Mouse (Mus musculus) liver, adult 2 months (tissue): Measurements from ENCODE around the gene Actl6a. TPM values are rescaled to one million over a fixed set of nuclear protein-coding genes. Genes with fewer than 3 reads are reported as not detected.

Experiments used
- DNase-seq: peaks from one replicate; pipeline ENCODE4 v3.0.0-alpha.2; 2011; ENCODE audit warnings: low read depth, low spot score; ENCODE audit errors: extremely low read depth
- H3K27ac ChIP-seq: fragments of 200-500 bp; replicated peaks from 2 replicates; pipeline ENCODE4 v1.5.1; 2012; ENCODE audit warnings: low read depth, mild to moderate bottlenecking, control low read depth, inconsistent platforms, low read length; ENCODE audit not compliant: insufficient read depth
- H3K27me3 ChIP-seq: fragments of 200-500 bp; 2 replicates; pipeline ENCODE4 v1.6.1; 2012; ENCODE audit warnings: mild to moderate bottlenecking, moderate library complexity, low read length, inconsistent platforms; ENCODE audit not compliant: control insufficient read depth, insufficient read depth
- H3K36me3 ChIP-seq: fragments of 200-500 bp; 2 replicates; pipeline ENCODE4 v1.6.1; 2012; ENCODE audit warnings: low read length, inconsistent platforms; ENCODE audit not compliant: control insufficient read depth, insufficient read depth
- H3K4me1 ChIP-seq: fragments of 200-500 bp; 2 replicates; pipeline ENCODE4 v1.6.1; 2011; ENCODE audit warnings: low read length; ENCODE audit not compliant: control insufficient read depth, insufficient read depth
- H3K4me3 ChIP-seq: fragments of 200-500 bp; 2 replicates; pipeline ENCODE4 v1.5.1; 2011; ENCODE audit warnings: low read depth, mild to moderate bottlenecking, control low read depth, low read length, moderate library complexity; ENCODE audit not compliant: insufficient read depth
- H3K79me2 ChIP-seq: fragments of 200-500 bp; 2 replicates; pipeline ENCODE4 v1.6.1; 2012; ENCODE audit warnings: inconsistent platforms, mild to moderate bottlenecking, low read length, moderate library complexity; ENCODE audit not compliant: control insufficient read depth, insufficient read depth
- H3K9ac ChIP-seq: fragments of 200-500 bp; 2 replicates; pipeline ENCODE4 v1.6.1; 2012; ENCODE audit warnings: low read depth, mild to moderate bottlenecking, control low read depth, inconsistent platforms, low read length
- CTCF ChIP-seq: fragments of 200-500 bp; IDR thresholded peaks from 2 replicates; pipeline ENCODE4 v1.5.1; 2011; ENCODE audit warnings: low read depth, low read length, control low read depth
- POLR2A ChIP-seq: fragments of 200-500 bp; IDR thresholded peaks from 2 replicates; pipeline ENCODE4 v1.6.1; 2011; ENCODE audit warnings: low read length, control low read depth; ENCODE audit not compliant: insufficient read depth; ENCODE audit errors: extremely low read depth
- WGBS: fragments of 180-500 bp; shearing (Covaris S2); methylation state at CpG from one replicate; pipeline ENCODE4 v1.1.7; 2018; 5-methylcytosine and 5-hydroxymethylcytosine counted together
- polyA plus RNA-seq: library from polyadenylated mRNA; depleted of rRNA; stranded (reverse); fragments of >200 nt; gene quantifications from 2 replicates; pipeline ENCODE4 v1.2.3, GENCODE M21; 2012
- total RNA-seq: library from RNA; depleted of rRNA; stranded (reverse); fragments of >200 nt; gene quantifications from 2 replicates; pipeline ENCODE4 v1.2.3, GENCODE M21; 2014

The Actl6a gene
- total and polyA plus RNA-seq, 2 experiments: 10.6 to 16.3 TPM

GRCm38 (mm10) chr3:32660831-32661555 is 45.1 kb upstream of the Actl6a start:
- no peak for DNase-seq
- 71% methylated on average over 8 of the region's 8 CpGs for WGBS
- Histone ChIP-seq H3K27ac (no peak overlapping the region), H3K4me1 (peaks cover 2% of the 10 kb centered on the region; the same call in 1 of the 2 replicates), H3K36me3 (no peaks in the 10 kb centered on the region), H3K4me3 (no peak overlapping the region), H3K27me3 (no peaks in the 10 kb centered on the region), H3K9ac (no peak overlapping the region), H3K79me2 (no peaks in the 10 kb centered on the region)
- no peak for TF ChIP-seq POLR2A
- no peak for TF ChIP-seq CTCF

- Histone ChIP-seq H3K4me1 (peaks cover 2% of the 10 kb centered on the region; the same call in 1 of the 2 replicates), H3K36me3 (no peaks in the 10 kb centered on the region), H3K79me2 (no peaks in the 10 kb centered on the region), H3K4me3 (no peak overlapping the region), H3K27ac (no peak overlapping the region), H3K9ac (no peak overlapping the region), H3K27me3 (no peaks in the 10 kb centered on the region)
- TF ChIP-seq CTCF (no peak), POLR2A (no peak)
- 83% methylated on average over 3 of the region's 3 CpGs for WGBS
- no peak for DNase-seq
Measured at GRCm38 (mm10) chr3:32661556-32661930, 44.6 kb upstream of the Actl6a start.

GRCm38 (mm10) chr3:32668256-32668959 is 37.7 kb upstream of the Actl6a start:
- 64% methylated on average over 9 of the region's 9 CpGs for WGBS
- H3K79me2 ChIP-seq: no peaks in the 10 kb centered on the region
- H3K4me3 ChIP-seq: no peak overlapping the region
- peak; percentile 28 for DNase-seq
- TF ChIP-seq CTCF: no peak
- no peak for TF ChIP-seq POLR2A
- no peaks in the 10 kb centered on the region for H3K36me3 ChIP-seq
- no peaks in the 10 kb centered on the region for H3K27me3 ChIP-seq
- H3K27ac ChIP-seq: 0 out of 2 replicates have a peak overlapping the region, but pooled peaks have one; percentile 20
- no peaks in the 10 kb centered on the region for H3K4me1 ChIP-seq
- no peak overlapping the region for H3K9ac ChIP-seq

GRCm38 (mm10) chr3:32669211-32669610 is 36.9 kb upstream of the Actl6a start:
- no peaks in the 10 kb centered on the region for H3K27me3 ChIP-seq
- peak; percentile 41 for DNase-seq
- peak overlapping the region; percentile 32; the same call in 1 of the 2 replicates for H3K27ac ChIP-seq
- no peaks in the 10 kb centered on the region for H3K79me2 ChIP-seq
- no peaks in the 10 kb centered on the region for H3K36me3 ChIP-seq
- H3K4me3 ChIP-seq: peak overlapping the region; percentile 24; the same call in 1 of the 2 replicates
- no peaks in the 10 kb centered on the region for H3K4me1 ChIP-seq
- no peak overlapping the region for H3K9ac ChIP-seq
- TF ChIP-seq CTCF: no peak
- no peak for TF ChIP-seq POLR2A
- WGBS: 63% methylated on average over 6 of the region's 6 CpGs

- 81% methylated on average over 4 of the region's 4 CpGs for WGBS
- TF ChIP-seq POLR2A (no peak), CTCF (no peak)
- no peak for DNase-seq
- H3K79me2 ChIP-seq: no peaks in the 10 kb centered on the region
- no peak overlapping the region for H3K27ac ChIP-seq
- no peak overlapping the region for H3K9ac ChIP-seq
- H3K4me1 ChIP-seq: no peaks in the 10 kb centered on the region
- H3K36me3 ChIP-seq: no peaks in the 10 kb centered on the region
- H3K4me3 ChIP-seq: no peak overlapping the region
- H3K27me3 ChIP-seq: no peaks in the 10 kb centered on the region
Measured at GRCm38 (mm10) chr3:32670196-32670595, 35.9 kb upstream of the Actl6a start.

GRCm38 (mm10) chr3:32673151-32673550 is 32.9 kb upstream of the Actl6a start:
- no peaks in the 10 kb centered on the region for H3K27me3 ChIP-seq
- H3K36me3 ChIP-seq: no peaks in the 10 kb centered on the region
- no peak for TF ChIP-seq POLR2A
- TF ChIP-seq CTCF: no peak
- H3K79me2 ChIP-seq: no peaks in the 10 kb centered on the region
- H3K27ac ChIP-seq: no peak overlapping the region
- H3K4me1 ChIP-seq: no peaks in the 10 kb centered on the region
- DNase-seq: peak; percentile 22
- no peak overlapping the region for H3K4me3 ChIP-seq
- no peak overlapping the region for H3K9ac ChIP-seq
